Mouse (Mus musculus): Measurements from ENCODE around the gene Slc2a8. TPM values are rescaled to one million over a fixed set of nuclear protein-coding genes. Genes with fewer than 3 reads are reported as not detected.
"Not testable (repeated sequence)": the region's sequence is repeated elsewhere in the genome, so short reads cannot be mapped to it uniquely, and the experiment has no call there.

Slc2a8 gene
- total RNA-seq (2017), result 0.88 and 5.0 TPM in 2 replicates

- peak; percentile 96 to 97 for ATAC-seq (replicated peaks in 1 of 2; ENCODE audit: insufficient read depth in 1 of 2, low FRiP score in 2 of 2, low TSS enrichment in 1 of 2, low read depth in 1 of 2, poor library complexity in 2 of 2, severe bottlenecking in 2 of 2)
These were observed at the start of gene Slc2a8 for GRCm38 (mm10) chr2:32981725-32982271. TSS of gene Slc2a8 (minus strand) at chr2:32982083.

DNA sequence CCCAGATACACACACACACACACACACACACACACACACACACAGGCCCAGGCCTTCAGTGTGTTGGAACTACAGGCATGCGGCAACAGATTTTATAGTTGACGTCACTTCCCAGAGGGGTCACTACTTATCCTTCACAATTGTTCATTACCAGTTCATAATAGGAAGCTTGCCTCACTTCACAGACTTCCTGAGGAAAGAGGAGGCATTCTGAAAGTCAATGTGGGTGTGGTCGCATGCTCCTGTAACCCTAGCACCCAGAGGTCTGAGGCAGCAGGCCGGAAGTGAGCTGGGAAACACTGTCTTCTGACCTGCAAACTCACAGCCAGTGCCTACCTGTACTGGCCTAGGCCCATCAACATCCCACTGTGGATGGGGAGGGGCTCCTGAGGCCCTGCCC is 43.2 kb upstream of the Slc2a8 start:
- peak; percentile 39 to 46; a peak in 2 of 4 replicates for ATAC-seq (replicated peaks in 1 of 2; ENCODE audit: insufficient read depth in 1 of 2, low FRiP score in 2 of 2, low TSS enrichment in 1 of 2, low read depth in 1 of 2, poor library complexity in 2 of 2, severe bottlenecking in 2 of 2)

DNA sequence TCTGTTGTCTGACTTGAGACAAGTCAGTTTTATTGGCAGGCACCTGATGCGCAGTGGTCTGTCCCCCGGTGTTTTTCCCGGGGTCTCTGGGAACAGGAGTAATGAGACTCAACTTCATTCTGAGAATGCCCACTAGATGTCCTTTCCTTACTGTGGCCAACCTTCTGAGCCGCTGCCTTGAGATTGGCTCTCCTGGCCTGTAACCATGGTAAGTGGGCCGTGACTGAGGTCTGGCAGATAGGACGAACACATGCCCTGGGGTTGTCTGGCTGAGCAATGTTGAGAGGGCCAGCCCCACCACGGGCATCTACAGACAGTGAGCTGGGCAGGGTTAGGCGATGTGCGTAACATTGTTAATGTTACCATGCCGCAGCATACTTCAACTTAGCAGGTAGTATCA is 42.7 kb upstream of the Slc2a8 start:
- ATAC-seq (replicated peaks in 1 of 2; ENCODE audit: insufficient read depth in 1 of 2, low FRiP score in 2 of 2, low TSS enrichment in 1 of 2, low read depth in 1 of 2, poor library complexity in 2 of 2, severe bottlenecking in 2 of 2), result no peak

GRCm38 (mm10) chr2:33022846-33023245 is 41.0 kb upstream of the Slc2a8 start:
- ATAC-seq (replicated peaks in 1 of 2; ENCODE audit: insufficient read depth in 1 of 2, low FRiP score in 2 of 2, low TSS enrichment in 1 of 2, low read depth in 1 of 2, poor library complexity in 2 of 2, severe bottlenecking in 2 of 2), result no peak

- peak in 1 of 2 experiments; percentile 68; a peak in 1 of 4 replicates for ATAC-seq (replicated peaks in 1 of 2; ENCODE audit: insufficient read depth in 1 of 2, low FRiP score in 2 of 2, low TSS enrichment in 1 of 2, low read depth in 1 of 2, poor library complexity in 2 of 2, severe bottlenecking in 2 of 2)
These were observed 36.1 kb upstream of the Slc2a8 start for GRCm38 (mm10) chr2:33018026-33018425.

DNA sequence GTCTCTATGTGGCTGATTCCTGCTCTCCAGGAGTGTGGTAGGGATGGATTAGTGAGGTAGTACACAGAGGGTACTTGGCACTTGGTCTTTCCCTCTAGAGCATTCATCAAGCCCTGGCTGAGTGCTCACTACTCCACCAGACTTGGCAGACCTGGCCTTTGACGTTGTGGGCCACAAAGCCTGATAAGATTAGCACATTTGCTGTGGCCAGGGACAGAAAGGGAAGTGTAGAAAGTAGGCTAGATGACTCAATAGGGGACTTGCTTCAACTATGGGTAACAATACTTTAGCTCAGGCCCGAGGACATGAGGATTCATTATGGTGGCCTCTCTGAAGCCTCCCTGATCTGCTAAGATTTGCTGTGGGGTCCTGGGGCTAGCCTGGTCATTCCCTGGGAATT is 35.3 kb upstream of the Slc2a8 start:
- no peak for ATAC-seq (replicated peaks in 1 of 2; ENCODE audit: insufficient read depth in 1 of 2, low FRiP score in 2 of 2, low TSS enrichment in 1 of 2, low read depth in 1 of 2, poor library complexity in 2 of 2, severe bottlenecking in 2 of 2)

GRCm38 (mm10) chr2:33014877-33015276 is 33.0 kb upstream of the Slc2a8 start:
- ATAC-seq (replicated peaks in 1 of 2; ENCODE audit: insufficient read depth in 1 of 2, low FRiP score in 2 of 2, low TSS enrichment in 1 of 2, low read depth in 1 of 2, poor library complexity in 2 of 2, severe bottlenecking in 2 of 2), result no peak

DNA sequence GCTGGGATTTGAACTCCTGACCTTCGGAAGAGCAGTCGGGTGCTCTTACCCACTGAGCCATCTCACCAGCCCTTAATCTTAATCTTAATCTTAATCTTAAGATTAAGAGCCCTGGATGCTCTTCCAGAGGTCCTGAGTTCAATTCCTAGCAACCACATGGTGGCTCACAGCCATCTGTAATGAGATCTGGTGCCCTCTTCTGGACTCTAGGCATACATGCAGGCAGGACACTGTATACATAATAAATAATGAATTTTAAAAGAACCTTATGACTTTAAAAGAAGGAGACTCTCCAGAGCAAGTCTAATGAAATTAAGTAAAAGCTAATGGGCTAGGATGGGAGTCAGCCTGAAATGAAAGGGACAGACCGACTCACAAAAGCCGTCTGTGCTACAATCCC is 27.2 kb upstream of the Slc2a8 start:
- not testable (repeated sequence) for ATAC-seq (replicated peaks in 1 of 2; ENCODE audit: insufficient read depth in 1 of 2, low FRiP score in 2 of 2, low TSS enrichment in 1 of 2, low read depth in 1 of 2, poor library complexity in 2 of 2, severe bottlenecking in 2 of 2)

- no peak for ATAC-seq (replicated peaks in 1 of 2; ENCODE audit: insufficient read depth in 1 of 2, low FRiP score in 2 of 2, low TSS enrichment in 1 of 2, low read depth in 1 of 2, poor library complexity in 2 of 2, severe bottlenecking in 2 of 2)
These were observed 23.2 kb upstream of the Slc2a8 start for GRCm38 (mm10) chr2:33005041-33005440.

DNA sequence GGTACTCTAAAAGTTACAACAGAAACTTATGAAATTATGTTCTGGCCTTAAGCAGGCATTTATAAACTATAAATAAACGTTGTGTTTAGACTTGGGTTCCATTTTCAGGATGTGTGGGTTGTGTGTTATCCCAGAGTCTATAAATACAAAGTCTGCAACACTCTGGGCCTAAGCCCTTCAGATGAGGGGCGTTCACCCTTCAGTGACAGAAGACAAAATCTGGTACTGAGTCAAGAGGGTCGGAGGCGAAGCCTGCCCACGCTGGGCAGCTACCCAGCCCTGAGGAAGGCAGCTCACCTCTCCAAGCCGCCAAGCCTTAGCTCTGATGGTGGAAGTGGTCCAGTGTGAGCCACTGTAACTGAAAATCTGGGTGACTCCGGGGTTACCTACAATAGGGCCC is 20.3 kb upstream of the Slc2a8 start:
- ATAC-seq (replicated peaks in 1 of 2; ENCODE audit: insufficient read depth in 1 of 2, low FRiP score in 2 of 2, low TSS enrichment in 1 of 2, low read depth in 1 of 2, poor library complexity in 2 of 2, severe bottlenecking in 2 of 2), result no peak

- ATAC-seq (replicated peaks in 1 of 2; ENCODE audit: insufficient read depth in 1 of 2, low FRiP score in 2 of 2, low TSS enrichment in 1 of 2, low read depth in 1 of 2, poor library complexity in 2 of 2, severe bottlenecking in 2 of 2), result no peak
These were observed 17.9 kb upstream of the Slc2a8 start for GRCm38 (mm10) chr2:32999752-33000151.

GRCm38 (mm10) chr2:32997792-32998191 is 15.9 kb upstream of the Slc2a8 start:
- no peak for ATAC-seq (replicated peaks in 1 of 2; ENCODE audit: insufficient read depth in 1 of 2, low FRiP score in 2 of 2, low TSS enrichment in 1 of 2, low read depth in 1 of 2, poor library complexity in 2 of 2, severe bottlenecking in 2 of 2)

DNA sequence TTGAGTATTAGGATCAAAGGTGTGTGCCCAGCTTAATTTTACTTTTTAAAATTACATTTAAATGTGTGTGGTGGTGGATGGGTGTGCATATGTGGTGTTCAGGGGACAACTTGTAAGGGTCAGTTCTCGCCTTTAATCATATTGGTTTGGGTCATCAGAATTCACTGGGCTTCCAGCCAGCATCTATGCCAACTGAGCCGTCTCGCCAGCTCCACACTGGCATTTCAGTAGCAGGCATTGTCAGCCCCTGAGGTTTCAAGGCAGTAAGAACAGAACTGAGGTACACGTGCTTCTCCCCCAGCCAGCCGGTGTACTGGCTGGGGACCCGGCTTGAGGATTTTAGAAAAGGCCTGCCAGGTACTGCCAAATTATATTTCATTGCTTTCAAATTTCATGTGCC is 15.2 kb upstream of the Slc2a8 start:
- ATAC-seq (replicated peaks in 1 of 2; ENCODE audit: insufficient read depth in 1 of 2, low FRiP score in 2 of 2, low TSS enrichment in 1 of 2, low read depth in 1 of 2, poor library complexity in 2 of 2, severe bottlenecking in 2 of 2), result no peak

- ATAC-seq (replicated peaks in 1 of 2; ENCODE audit: insufficient read depth in 1 of 2, low FRiP score in 2 of 2, low TSS enrichment in 1 of 2, low read depth in 1 of 2, poor library complexity in 2 of 2, severe bottlenecking in 2 of 2), result peak; percentile 77 to 91
These were observed 10.2 kb upstream of the Slc2a8 start for GRCm38 (mm10) chr2:32992130-32992529.

DNA sequence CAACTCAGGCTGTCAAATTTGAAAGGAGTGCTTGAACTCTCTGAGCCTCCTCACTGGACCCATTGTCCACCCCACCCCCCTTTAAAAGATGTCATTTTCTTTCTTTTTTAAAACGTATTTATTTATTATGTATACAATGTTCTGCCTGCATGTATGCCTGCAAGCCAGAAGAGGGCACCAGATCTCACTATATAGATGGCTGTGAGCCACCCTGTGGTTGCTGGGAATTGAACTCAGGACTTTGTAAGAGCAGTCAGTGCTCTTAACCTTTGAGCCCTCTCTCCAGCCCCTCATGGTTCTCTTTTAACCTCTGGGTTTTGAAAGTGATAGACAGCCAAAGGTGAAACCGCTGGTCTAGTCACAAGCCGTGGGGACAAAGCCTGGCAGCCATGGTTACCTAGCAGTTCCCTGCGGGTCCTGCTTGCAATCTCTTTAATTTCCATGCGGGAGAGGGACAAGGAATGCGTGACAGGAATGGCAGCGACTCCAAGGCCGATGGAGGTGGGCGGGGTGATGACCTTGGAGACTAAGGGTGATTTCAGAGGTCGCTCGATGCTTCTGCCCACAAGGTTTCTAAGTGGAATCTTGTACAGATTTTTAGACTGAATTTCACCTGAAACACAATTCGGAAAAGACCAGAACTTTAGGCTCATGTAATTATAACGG is 8.4 kb upstream of the Slc2a8 start:
- ATAC-seq (replicated peaks in 1 of 2; ENCODE audit: insufficient read depth in 1 of 2, low FRiP score in 2 of 2, low TSS enrichment in 1 of 2, low read depth in 1 of 2, poor library complexity in 2 of 2, severe bottlenecking in 2 of 2), result no peak

DNA sequence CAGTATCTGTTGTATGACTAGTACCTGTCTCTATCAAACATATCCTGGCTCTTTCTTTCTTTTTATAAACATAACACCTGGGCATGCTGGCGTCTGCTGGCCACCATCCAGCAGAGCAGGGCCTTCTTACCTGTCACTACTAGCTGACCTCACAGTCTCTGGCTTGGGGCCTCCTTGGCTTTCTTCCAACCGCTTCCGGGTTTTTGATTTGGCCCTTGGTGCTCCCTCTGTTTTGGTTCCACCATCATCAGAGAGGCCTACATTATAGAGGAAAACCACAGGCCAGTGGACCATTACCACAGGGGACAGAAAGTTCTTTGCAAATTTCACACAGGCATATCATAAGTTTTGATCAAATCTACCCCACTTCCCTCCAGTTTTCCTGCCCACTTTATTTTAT is 7.5 kb upstream of the Slc2a8 start:
- no peak for ATAC-seq (replicated peaks in 1 of 2; ENCODE audit: insufficient read depth in 1 of 2, low FRiP score in 2 of 2, low TSS enrichment in 1 of 2, low read depth in 1 of 2, poor library complexity in 2 of 2, severe bottlenecking in 2 of 2)

- ATAC-seq (replicated peaks in 1 of 2; ENCODE audit: insufficient read depth in 1 of 2, low FRiP score in 2 of 2, low TSS enrichment in 1 of 2, low read depth in 1 of 2, poor library complexity in 2 of 2, severe bottlenecking in 2 of 2), result no peak
These were observed 4.0 kb upstream of the Slc2a8 start for GRCm38 (mm10) chr2:32985844-32986243.

DNA sequence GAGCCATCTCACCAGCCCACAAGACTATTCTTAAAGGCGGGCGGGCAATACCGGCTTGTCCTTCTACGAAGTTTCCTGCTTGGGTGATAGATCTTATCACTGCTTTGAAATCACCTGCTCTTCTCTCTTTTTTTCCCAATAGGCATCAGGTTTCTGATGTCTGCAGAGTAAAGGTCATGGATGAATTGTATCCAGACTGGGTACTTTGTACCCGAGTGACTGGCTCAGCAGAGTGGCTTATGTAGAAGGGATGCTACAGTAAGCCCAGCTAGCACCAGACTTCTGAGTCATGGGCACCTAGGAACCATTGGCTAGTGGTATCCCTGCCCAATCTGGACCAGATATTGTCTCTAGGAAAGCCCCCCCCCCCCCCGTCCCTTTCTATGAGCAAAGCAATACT is 1.7 kb upstream of the Slc2a8 start:
- no peak for ATAC-seq (replicated peaks in 1 of 2; ENCODE audit: insufficient read depth in 1 of 2, low FRiP score in 2 of 2, low TSS enrichment in 1 of 2, low read depth in 1 of 2, poor library complexity in 2 of 2, severe bottlenecking in 2 of 2)

GRCm38 (mm10) chr2:32982700-32983099 is 817 bp upstream of the Slc2a8 start:
- ATAC-seq (replicated peaks in 1 of 2; ENCODE audit: insufficient read depth in 1 of 2, low FRiP score in 2 of 2, low TSS enrichment in 1 of 2, low read depth in 1 of 2, poor library complexity in 2 of 2, severe bottlenecking in 2 of 2), result no peak
